Mouse (Mus musculus) spleen, embryonic (tissue): ENCODE results near the gene Ddb1.
"Not testable (repeated sequence)": the region's sequence is repeated elsewhere in the genome, so short reads cannot be mapped to it uniquely, and the experiment has no call there.

Experiments
- CTCF ChIA-PET: fragments of 350-600 bp; sonication (Branson Sonifier 250); formaldehyde crosslinking; loops from one replicate; lab custom pipeline; 2022; lab: Charles Lee

The Ddb1 gene

GRCm38 (mm10) chr19:10605293-10605900 is at the start of gene Ddb1, which contains the start of gene Tkfc:
Gene Ddb1, plus strand, starts transcription at chr19:10605327.
Gene Tkfc, minus strand, starts transcription at chr19:10605654.
- CTCF ChIA-PET = interaction anchor here (0.6 kb wide), 1 partner anchor 106 kb away, joined by 3 read pairs; no protein-coding TSS in a partner anchor

DNA sequence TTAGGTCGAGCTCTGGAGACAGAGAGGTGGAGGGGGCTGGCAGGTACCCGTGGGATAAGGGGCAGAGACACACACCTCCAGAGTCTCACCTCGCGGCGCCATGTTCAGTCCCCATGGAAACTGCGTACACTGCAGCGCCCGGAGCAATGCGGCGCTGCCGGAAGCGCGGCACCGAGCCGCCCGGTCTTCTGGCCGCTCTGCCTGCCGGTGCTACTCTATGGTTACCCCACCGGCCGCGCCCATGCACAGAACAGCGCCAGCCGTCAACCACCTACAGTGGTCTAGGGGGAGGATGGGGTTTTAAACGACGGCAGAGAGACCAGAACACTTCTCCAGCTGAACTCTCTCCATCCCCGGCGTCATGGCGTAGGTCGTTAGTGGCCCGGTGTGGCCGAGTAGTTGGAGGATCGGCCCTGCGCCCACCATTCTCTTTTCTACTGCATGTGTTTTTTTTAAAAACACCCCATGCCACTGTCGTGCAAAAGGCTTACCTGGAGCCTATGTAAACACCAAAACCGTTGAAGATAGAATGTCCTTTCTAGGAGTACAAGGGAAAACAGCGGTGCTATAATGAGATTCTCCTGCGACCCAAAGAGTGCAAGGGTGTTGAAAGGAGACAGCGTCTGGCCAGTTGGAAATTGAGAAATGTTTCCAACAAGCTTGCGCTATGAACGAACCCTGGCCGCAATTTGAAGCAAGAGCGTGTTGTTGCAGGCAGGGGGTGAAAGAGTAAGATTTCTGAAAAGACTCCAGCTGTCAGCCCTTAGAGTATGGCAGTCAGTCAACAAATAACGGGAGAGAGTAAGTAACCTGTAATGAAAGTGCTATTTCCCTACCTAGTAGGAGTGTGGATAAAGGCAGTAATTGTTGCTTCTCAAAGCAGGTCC is 49.3 kb upstream of the Ddb1 start, which contains the start of gene Tmem216:
Gene Tmem216, minus strand, starts transcription at position 615 of the 887 bp plus-strand sequence.
- CTCF ChIA-PET = interaction anchor here (1.1 to 1.3 kb wide), 2 partner anchors 47 to 48 kb away, joined by 4 to 6 read pairs; no protein-coding TSS in a partner anchor

- CTCF ChIA-PET = interaction anchor here (1.3 kb wide), 1 partner anchor 47 kb away, joined by 4 read pairs; no protein-coding TSS in a partner anchor
Observed at GRCm38 (mm10) chr19:10557001-10557400, 48.1 kb upstream of the Ddb1 start.

DNA sequence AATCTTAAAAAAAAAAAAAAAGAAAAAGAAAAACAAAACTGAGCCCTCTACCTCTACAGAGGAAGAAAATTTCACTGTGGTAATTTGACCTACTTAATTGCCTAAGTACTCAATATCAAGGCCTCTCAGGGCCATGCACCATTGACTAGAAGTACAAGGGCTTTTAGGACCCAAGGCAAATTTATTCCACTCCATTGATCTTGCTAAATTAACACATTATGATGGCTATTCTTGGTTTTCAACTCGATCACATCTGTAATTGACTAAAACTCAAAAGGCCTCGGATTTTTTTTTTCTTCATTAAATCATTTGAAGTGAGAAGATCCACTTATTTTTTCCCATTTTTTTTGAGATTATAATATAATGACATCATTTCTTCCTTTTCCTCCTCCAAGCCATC is 47.7 kb upstream of the Ddb1 start:
- CTCF ChIA-PET = interaction anchor here (1.3 kb wide), 1 partner anchor 47 kb away, joined by 4 read pairs; no protein-coding TSS in a partner anchor

- CTCF ChIA-PET = not testable (repeated sequence)
Observed at GRCm38 (mm10) chr19:10557837-10558375, 47.2 kb upstream of the Ddb1 start.

DNA sequence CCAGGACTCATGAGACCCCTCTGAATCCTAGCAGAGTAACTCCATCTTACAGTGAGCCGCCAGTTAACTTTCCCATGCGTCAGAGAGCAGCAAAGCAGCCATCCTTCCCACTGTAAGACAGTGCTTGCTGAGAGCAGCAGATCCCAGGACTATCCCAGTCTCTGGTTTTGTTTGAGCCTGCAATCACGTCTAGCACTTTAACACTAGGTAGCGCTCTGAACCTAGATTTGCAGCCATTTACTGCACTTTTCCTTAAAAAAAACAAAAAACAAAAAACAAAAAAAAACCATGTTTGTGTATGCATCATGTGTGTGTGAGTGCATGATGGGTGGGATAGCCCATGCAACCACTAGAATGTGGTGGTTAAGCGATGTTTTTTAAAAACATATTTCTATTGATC is 45.0 kb upstream of the Ddb1 start:
- CTCF ChIA-PET = no interaction called here

GRCm38 (mm10) chr19:10561558-10562314 is 43.4 kb upstream of the Ddb1 start:
- CTCF ChIA-PET = no interaction called here

DNA sequence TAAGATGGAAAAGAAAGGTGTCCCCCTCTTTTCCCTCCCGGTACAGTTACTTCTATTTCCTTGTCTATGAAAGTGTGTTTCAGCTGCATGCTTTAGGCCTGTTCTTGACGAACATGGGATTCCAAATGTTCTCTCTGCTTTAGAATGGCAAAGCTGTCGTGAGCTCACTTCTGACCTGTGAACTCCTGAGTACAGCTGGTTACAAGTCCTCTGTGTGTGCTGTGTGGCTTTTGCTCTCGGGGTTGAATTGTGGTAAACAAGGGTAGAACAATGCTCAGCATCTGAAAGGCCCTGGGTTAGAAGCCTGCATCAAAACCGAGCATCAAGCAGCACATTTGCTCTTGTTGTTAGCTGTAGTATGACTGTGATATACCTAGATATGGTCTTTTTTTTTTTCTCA is 42.8 kb upstream of the Ddb1 start:
- CTCF ChIA-PET = no interaction called here

- CTCF ChIA-PET = no interaction called here
Observed at GRCm38 (mm10) chr19:10564278-10564677, 40.8 kb upstream of the Ddb1 start.

GRCm38 (mm10) chr19:10565217-10565616 is 39.9 kb upstream of the Ddb1 start:
- CTCF ChIA-PET = no interaction called here

DNA sequence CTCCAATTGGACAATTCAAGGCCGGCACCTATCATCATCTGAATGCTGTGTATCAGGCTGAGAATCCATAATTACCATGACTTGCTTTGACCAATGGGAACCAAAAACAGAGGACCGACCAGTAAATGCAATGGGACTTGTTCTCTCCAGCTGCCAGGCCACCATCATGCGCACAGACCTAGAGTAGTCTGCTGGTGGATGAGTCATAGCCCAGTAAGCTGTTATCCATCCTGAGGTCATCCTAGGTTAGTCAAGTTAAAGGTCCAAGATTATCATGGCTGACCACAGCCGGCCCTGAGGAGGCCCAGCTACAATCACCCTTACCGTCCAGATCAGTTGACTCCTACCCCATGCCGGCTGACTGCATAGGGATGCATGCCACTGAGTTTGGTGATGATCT is 35.5 kb upstream of the Ddb1 start:
- CTCF ChIA-PET = no interaction called here

DNA sequence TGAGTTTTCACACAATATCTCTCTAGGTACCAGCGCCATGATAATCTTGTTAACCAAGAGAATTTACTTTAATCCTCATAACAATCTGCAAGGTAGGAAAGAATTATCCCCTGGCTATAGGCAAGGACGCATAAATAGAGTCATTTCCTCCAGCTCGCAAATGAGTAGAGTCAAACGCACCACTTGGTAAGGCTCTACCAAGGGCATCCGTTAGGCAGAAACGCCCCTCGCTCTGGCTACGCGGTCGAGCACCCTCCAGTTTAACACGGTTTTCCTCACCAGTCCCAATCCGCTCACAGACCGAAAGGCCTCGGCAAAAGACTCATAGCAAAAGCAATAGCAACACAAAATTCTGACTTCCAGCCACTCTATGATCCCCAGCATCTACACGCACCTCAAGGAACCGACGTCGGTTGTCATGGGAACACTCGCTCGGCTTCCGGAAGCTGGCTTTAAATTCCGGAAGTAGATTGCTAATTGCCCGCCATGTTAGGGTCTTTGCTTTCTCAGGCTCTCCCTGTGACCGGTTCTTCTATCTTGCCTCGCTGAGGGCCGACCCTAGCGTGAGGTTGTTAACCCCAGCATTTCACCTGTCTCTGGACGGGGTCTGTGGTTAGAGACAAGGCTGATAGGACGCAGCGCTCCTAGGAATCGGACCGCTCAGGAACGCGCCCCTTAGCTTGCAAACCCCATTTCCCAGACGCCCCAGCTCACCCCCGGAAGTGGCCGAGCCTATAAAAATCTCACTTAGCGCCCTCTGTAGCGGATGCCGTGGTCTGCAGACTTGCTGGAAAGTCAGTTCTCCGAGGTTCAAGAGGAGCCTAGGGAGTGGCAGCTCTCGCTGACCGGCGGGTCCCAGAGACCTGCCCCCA is 28.2 kb upstream of the Ddb1 start, which contains the start of the genes Cyb561a3 and Tmem138:
Gene Cyb561a3, plus strand, starts transcription at position 483 of the 872 bp plus-strand sequence.
Gene Tmem138, minus strand, starts transcription at position 673 of the 872 bp plus-strand sequence.
- CTCF ChIA-PET = no interaction called here

- CTCF ChIA-PET = interaction anchor here (0.7 to 1.7 kb wide), 2 partner anchors 13 to 44 kb away, joined by 4 to 5 read pairs; no protein-coding TSS in a partner anchor
Observed at GRCm38 (mm10) chr19:10580102-10580501, 25.0 kb upstream of the Ddb1 start.

GRCm38 (mm10) chr19:10580761-10581160 is 24.4 kb upstream of the Ddb1 start:
- CTCF ChIA-PET = interaction anchor here (1.7 kb wide), 1 partner anchor 12 kb away, joined by 4 read pairs; no protein-coding TSS in a partner anchor

DNA sequence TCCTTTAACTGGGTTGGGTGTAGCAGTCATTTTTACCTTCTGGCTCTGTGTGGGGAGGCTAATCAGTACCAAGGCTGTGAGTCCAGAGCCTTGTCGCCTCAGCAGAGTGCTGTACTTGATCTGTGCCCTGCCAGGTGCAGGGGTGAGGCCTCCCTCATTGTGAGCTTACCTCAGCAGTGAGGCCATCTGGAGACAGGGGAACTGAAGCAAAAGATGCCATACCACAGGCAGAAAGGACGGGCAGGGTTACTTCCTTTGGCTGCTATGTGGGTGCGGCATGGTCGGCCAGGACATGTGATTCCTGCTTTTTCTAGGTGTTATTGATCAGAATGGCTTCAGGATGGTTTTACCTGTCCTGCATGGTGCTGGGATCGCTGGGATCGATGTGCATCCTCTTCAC is 23.1 kb upstream of the Ddb1 start:
- CTCF ChIA-PET = interaction anchor here (0.5 kb wide), 1 partner anchor 37 kb away, joined by 4 read pairs; no protein-coding TSS in a partner anchor

GRCm38 (mm10) chr19:10583550-10584146 is 21.5 kb upstream of the Ddb1 start:
- CTCF ChIA-PET = interaction anchor here (0.7 kb wide), 2 partner anchors 59 to 108 kb away, joined by 7 to 10 read pairs; no protein-coding TSS in a partner anchor

- CTCF ChIA-PET = no interaction called here
Observed at GRCm38 (mm10) chr19:10585112-10585511, 20.0 kb upstream of the Ddb1 start.

- CTCF ChIA-PET = no interaction called here
Observed at GRCm38 (mm10) chr19:10587231-10587630, 17.9 kb upstream of the Ddb1 start.

DNA sequence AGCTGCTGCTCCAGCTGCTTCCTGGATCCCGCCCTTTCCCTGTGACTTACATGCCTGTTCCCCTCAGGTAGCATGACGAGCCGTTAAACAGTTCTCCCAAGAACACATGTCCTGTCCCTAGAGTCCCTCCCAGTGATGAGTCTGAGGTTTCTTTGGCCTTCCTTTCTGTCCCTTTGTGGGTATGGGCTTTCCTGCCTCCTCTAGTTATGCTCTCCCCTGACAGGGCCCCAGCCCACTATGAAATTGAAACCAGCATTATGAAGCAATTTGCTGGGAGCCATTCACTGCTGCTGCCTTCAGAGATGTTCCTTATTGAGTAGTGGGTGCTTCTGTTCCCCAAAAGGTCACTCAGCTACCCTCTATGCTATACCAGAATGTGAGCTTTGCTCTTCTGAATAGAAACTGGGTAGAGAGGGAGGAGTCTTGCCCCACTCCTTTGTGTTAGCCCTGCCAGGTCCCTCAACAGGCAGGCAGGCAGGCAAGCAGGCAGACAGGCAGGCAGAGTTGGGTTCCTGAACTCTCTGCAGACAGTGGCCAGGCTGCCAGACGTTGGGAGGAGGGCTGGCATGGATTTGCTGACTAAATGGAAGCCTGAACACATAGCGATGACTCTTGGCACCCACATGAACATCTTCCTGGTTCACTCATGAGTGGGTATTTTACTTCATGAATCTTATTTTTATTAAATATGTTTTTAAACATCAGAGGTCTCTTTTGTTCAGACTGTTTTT is 15.8 kb upstream of the Ddb1 start:
- CTCF ChIA-PET = no interaction called here
